Mouse (Mus musculus) CH12.LX (cell line): ENCODE measurements around the gene B430306N03Rik.

Experiments
- BHLHE40 ChIP-seq: IDR thresholded peaks from 2 replicates; pipeline ENCODE4 v1.6.1; 2011; ENCODE audit warnings: mild to moderate bottlenecking, low read depth, low read length, improper control_type of control experiment
- CHD1 ChIP-seq: IDR thresholded peaks from 2 replicates; pipeline ENCODE4 v1.6.1; 2012; ENCODE audit warnings: low read depth, low read length, improper control_type of control experiment, inconsistent platforms
- CTCF ChIP-seq, 2 experiments: IDR thresholded peaks in 1 of 2; conservative IDR thresholded peaks in 1 of 2; 2 replicates each; pipeline ENCODE4 v1.5.1; 2011 to 2012; ENCODE audit warnings: low read depth in 2 of 2, low read length in 2 of 2, improper control_type of control experiment in 1 of 2, inconsistent platforms in 1 of 2, mild to moderate bottlenecking in 1 of 2, moderate library complexity in 1 of 2
- HCFC1 ChIP-seq: IDR thresholded peaks from 2 replicates; pipeline ENCODE4 v1.6.1; 2012; ENCODE audit warnings: low read depth, mild to moderate bottlenecking, inconsistent platforms, low read length, improper control_type of control experiment
- JUN ChIP-seq: IDR thresholded peaks from 2 replicates; pipeline ENCODE4 v1.6.1; 2011; ENCODE audit warnings: low read depth, mild to moderate bottlenecking, low read length, improper control_type of control experiment, moderate library complexity; ENCODE audit not compliant: insufficient read depth
- MEF2A ChIP-seq: IDR thresholded peaks from 2 replicates; pipeline ENCODE4 v1.6.1; 2014; ENCODE audit warnings: low read depth, mild to moderate bottlenecking, inconsistent platforms, low read length, improper control_type of control experiment, borderline replicate concordance
- MXI1 ChIP-seq: IDR thresholded peaks from 2 replicates; pipeline ENCODE4 v1.6.1; 2011; ENCODE audit warnings: mild to moderate bottlenecking, low read depth, low read length, improper control_type of control experiment
- NELFE ChIP-seq: IDR thresholded peaks from 2 replicates; pipeline ENCODE4 v1.6.1; 2011; ENCODE audit warnings: low read depth, low read length, improper control_type of control experiment
- NRF1 ChIP-seq: IDR thresholded peaks from 2 replicates; pipeline ENCODE4 v1.6.1; 2014; ENCODE audit warnings: low read depth, mild to moderate bottlenecking, inconsistent platforms, low read length, improper control_type of control experiment, moderate library complexity
- POLR2A ChIP-seq: IDR thresholded peaks from 2 replicates; pipeline ENCODE4 v1.6.1; 2011; ENCODE audit warnings: low read depth, mild to moderate bottlenecking, improper control_type of control experiment, low read length
- UBTF ChIP-seq: IDR thresholded peaks from 2 replicates; pipeline ENCODE4 v1.6.1; 2012; ENCODE audit warnings: low read depth, mild to moderate bottlenecking, inconsistent platforms, low read length, improper control_type of control experiment, moderate library complexity
- USF1 ChIP-seq: IDR thresholded peaks from 2 replicates; pipeline ENCODE4 v1.6.1; 2014; ENCODE audit warnings: low read depth, mild to moderate bottlenecking, inconsistent platforms, low read length, improper control_type of control experiment
- ZNF384 ChIP-seq: IDR thresholded peaks from 2 replicates; pipeline ENCODE4 v1.6.1; 2012; ENCODE audit warnings: low read depth, low read length, improper control_type of control experiment, inconsistent platforms

- TF ChIP-seq CTCF (conservative IDR thresholded peaks at IDR 0.05 in 1 of 2, IDR thresholded peaks at IDR 0.05 in 1 of 2; ENCODE audit: low read depth in 2 of 2, low read length in 2 of 2) (no peak), NELFE (no peak), POLR2A (no peak), UBTF (no peak), MXI1 (no peak), ZNF384 (no peak), NRF1 (no peak), MEF2A (no peak), JUN (no peak), BHLHE40 (no peak), CHD1 (no peak), USF1 (no peak), HCFC1 (no peak)
Observed at GRCm38 (mm10) chr17:48278381-48278780, 37.6 kb upstream of the B430306N03Rik start.
